Mouse (Mus musculus): ENCODE results near the gene Etv5.
A peak's percentile ranks its signal among the peaks of the same experiment; 100 is the strongest.

Gene Etv5

GRCm38 (mm10) chr16:22348478-22349270, 90.8 kb downstream of the Etv5 start:
- peak; percentile 79 to 91 for DNase-seq (ENCODE audit: low spot score in 2 of 2)

GRCm38 (mm10) chr16:22348014-22348413, 91.5 kb downstream of the Etv5 start:
- peak; percentile 48 to 49 for DNase-seq (ENCODE audit: low spot score in 2 of 2)

GRCm38 (mm10) chr16:22341236-22341671, 98.3 kb downstream of the Etv5 start:
- no peak for DNase-seq (ENCODE audit: low spot score in 2 of 2)

DNA sequence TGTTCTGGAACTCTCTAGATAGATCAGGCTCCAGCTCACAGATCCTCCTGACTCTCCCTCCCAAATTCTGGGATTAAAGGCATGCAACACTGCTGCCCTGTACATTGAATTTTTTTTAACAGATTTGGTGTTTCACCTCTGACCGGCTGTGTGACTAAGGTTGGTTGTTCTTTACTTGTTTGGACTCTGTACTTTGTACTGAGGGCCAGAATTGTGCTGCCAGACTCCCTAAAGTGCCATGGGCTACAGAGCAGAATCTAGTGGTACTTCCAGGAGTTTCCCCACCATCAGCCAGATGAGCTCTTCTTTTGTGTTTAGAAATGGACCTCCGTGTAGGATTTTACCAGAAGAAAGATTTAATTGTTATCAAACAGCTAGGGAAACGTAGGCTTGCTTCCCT, 103.7 kb downstream of the Etv5 start:
- no peak for DNase-seq (ENCODE audit: low spot score in 2 of 2)

Data from right cerebral cortex, postnatal 36 days (tissue).